Mouse (Mus musculus): ENCODE data around the gene Micall2. TPM values are rescaled to one million over a fixed set of nuclear protein-coding genes. Genes with fewer than 3 reads are reported as not detected.
"Not testable (repeated sequence)": the region's sequence is repeated elsewhere in the genome, so short reads cannot be mapped to it uniquely, and the experiment has no call there.

The Micall2 gene
- total and polyA plus RNA-seq, 2 experiments = 0.86 to 1.3 TPM

DNA sequence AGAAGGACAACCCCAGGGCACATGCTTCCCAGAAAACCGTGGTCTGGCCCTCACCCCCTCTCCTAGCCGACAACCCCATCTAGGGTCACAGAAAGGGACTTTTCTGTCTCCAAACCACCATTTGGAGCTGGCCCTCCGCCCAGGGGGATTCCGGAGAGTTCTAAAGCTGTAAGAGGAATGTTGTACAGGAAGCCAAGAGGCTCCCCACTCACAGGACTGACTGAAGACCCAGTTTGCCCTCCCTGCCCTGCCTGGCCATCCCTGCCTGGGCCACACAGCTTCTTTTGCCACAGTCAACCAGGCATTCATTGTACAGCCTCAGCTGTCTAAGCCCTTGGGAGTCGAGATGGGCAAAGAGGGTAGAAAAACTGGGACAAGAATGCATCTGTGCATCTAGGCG, 17.6 kb downstream of the Micall2 start:
- Histone ChIP-seq H3K4me1 (ENCODE audit: control insufficient read depth, insufficient read depth, low read length) (no peaks in the 10 kb centered on the region), H3K4me3 (ENCODE audit: insufficient read depth, low read depth, low read length) (no peak overlapping the region), H3K27me3 (ENCODE audit: control insufficient read depth, insufficient read depth, low read length) (no peaks in the 10 kb centered on the region), H3K36me3 (ENCODE audit: control insufficient read depth, insufficient read depth, low read length) (no peaks in the 10 kb centered on the region), H3K9ac (ENCODE audit: low read depth, low read length) (no peak overlapping the region), H3K27ac (replicated peaks; ENCODE audit: insufficient read depth, low read depth, low read length) (no peak overlapping the region), H3K79me2 (ENCODE audit: control insufficient read depth, insufficient read depth, low read length) (no peaks in the 10 kb centered on the region)
- TF ChIP-seq CTCF (IDR thresholded peaks at IDR 0.05; ENCODE audit: low read depth, low read length) (no peak), POLR2A (IDR thresholded peaks at IDR 0.05; ENCODE audit: extremely low read depth, insufficient read depth, low read length) (no peak)
- 67% methylated on average over 6 of the region's 6 CpGs for WGBS
- no peak for DNase-seq (ENCODE audit: extremely low read depth, low read depth, low spot score)

DNA sequence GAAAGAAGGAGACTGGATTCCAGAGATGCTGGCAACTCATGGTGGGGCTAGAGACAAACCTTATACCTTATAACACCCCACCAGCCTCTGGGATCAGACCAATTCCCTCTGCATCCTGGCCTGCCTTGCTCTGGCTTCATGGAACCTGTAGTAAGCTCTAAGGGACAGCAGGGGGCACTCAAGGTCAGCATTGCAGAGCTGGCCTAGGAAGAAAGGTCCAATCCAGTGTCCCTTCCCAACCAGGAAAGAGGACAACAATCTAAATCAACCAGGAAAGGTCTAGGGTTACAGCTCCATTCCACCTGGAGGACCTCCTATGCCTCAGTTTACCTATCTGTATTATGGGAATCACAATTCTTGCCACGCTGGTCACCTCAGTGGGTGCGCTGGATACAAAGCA, 18.4 kb downstream of the Micall2 start:
- H3K79me2 ChIP-seq (ENCODE audit: control insufficient read depth, insufficient read depth, low read length) = no peaks in the 10 kb centered on the region
- H3K36me3 ChIP-seq (ENCODE audit: control insufficient read depth, insufficient read depth, low read length) = no peaks in the 10 kb centered on the region
- H3K27me3 ChIP-seq (ENCODE audit: control insufficient read depth, insufficient read depth, low read length) = no peaks in the 10 kb centered on the region
- DNase-seq (ENCODE audit: extremely low read depth, low read depth, low spot score) = no peak
- H3K4me3 ChIP-seq (ENCODE audit: insufficient read depth, low read depth, low read length) = no peak overlapping the region
- WGBS = 93% methylated on average over 2 of the region's 2 CpGs
- no peaks in the 10 kb centered on the region for H3K4me1 ChIP-seq (ENCODE audit: control insufficient read depth, insufficient read depth, low read length)
- no peak overlapping the region for H3K9ac ChIP-seq (ENCODE audit: low read depth, low read length)
- H3K27ac ChIP-seq (replicated peaks; ENCODE audit: insufficient read depth, low read depth, low read length) = no peak overlapping the region
- TF ChIP-seq CTCF (IDR thresholded peaks at IDR 0.05; ENCODE audit: low read depth, low read length) (peak; percentile 93), POLR2A (IDR thresholded peaks at IDR 0.05; ENCODE audit: extremely low read depth, insufficient read depth, low read length) (no peak)

- H3K9ac ChIP-seq (ENCODE audit: low read depth, low read length) = no peak overlapping the region
- no peak overlapping the region for H3K4me3 ChIP-seq (ENCODE audit: insufficient read depth, low read depth, low read length)
- no peaks in the 10 kb centered on the region for H3K27me3 ChIP-seq (ENCODE audit: control insufficient read depth, insufficient read depth, low read length)
- no peaks in the 10 kb centered on the region for H3K36me3 ChIP-seq (ENCODE audit: control insufficient read depth, insufficient read depth, low read length)
- no peak for DNase-seq (ENCODE audit: extremely low read depth, low read depth, low spot score)
- no peaks in the 10 kb centered on the region for H3K79me2 ChIP-seq (ENCODE audit: control insufficient read depth, insufficient read depth, low read length)
- no peaks in the 10 kb centered on the region for H3K4me1 ChIP-seq (ENCODE audit: control insufficient read depth, insufficient read depth, low read length)
- TF ChIP-seq POLR2A (IDR thresholded peaks at IDR 0.05; ENCODE audit: extremely low read depth, insufficient read depth, low read length) (no peak), CTCF (IDR thresholded peaks at IDR 0.05; ENCODE audit: low read depth, low read length) (no peak)
- no peak overlapping the region for H3K27ac ChIP-seq (replicated peaks; ENCODE audit: insufficient read depth, low read depth, low read length)
- WGBS = 93% methylated on average over 10 of the region's 10 CpGs
These were observed 29.6 kb downstream of the Micall2 start for GRCm38 (mm10) chr5:139706496-139706895.

- Histone ChIP-seq H3K27ac (replicated peaks; ENCODE audit: insufficient read depth, low read depth, low read length) (no peak overlapping the region), H3K4me1 (ENCODE audit: control insufficient read depth, insufficient read depth, low read length) (no peaks in the 10 kb centered on the region), H3K27me3 (ENCODE audit: control insufficient read depth, insufficient read depth, low read length) (no peaks in the 10 kb centered on the region), H3K36me3 (ENCODE audit: control insufficient read depth, insufficient read depth, low read length) (no peaks in the 10 kb centered on the region), H3K4me3 (ENCODE audit: insufficient read depth, low read depth, low read length) (no peak overlapping the region), H3K9ac (ENCODE audit: low read depth, low read length) (no peak overlapping the region), H3K79me2 (ENCODE audit: control insufficient read depth, insufficient read depth, low read length) (no peaks in the 10 kb centered on the region)
- WGBS = 67% methylated on average over 2 of the region's 2 CpGs
- no peak for DNase-seq (ENCODE audit: extremely low read depth, low read depth, low spot score)
- TF ChIP-seq CTCF (IDR thresholded peaks at IDR 0.05; ENCODE audit: low read depth, low read length) = peak; percentile 64
- no peak for TF ChIP-seq POLR2A (IDR thresholded peaks at IDR 0.05; ENCODE audit: extremely low read depth, insufficient read depth, low read length)
These were observed 33.2 kb downstream of the Micall2 start for GRCm38 (mm10) chr5:139702905-139703304.

DNA sequence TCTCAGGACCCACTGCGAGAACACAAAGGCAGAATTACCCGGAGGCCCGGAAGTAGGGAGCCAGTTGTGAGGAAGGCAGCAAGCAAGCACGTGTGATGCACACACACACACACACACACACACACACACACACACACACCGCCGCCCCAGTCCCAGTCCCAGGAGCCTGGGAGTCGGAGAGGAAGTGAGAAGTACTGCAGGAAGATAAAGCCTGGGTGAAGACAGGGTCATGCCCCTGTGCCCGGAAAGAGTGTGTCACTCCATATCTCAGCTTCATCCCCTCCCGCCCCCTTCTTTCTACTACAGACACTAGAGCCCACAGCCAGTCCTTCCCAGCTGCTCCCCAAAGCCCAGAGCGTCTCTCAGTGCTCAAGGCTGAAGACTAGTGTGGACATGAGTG, 33.9 kb downstream of the Micall2 start:
- Histone ChIP-seq H3K4me3 (ENCODE audit: insufficient read depth, low read depth, low read length) (no peak overlapping the region), H3K27ac (replicated peaks; ENCODE audit: insufficient read depth, low read depth, low read length) (0 out of 2 replicates have a peak overlapping the region, but pooled peaks have one; percentile 21), H3K79me2 (ENCODE audit: control insufficient read depth, insufficient read depth, low read length) (no peaks in the 10 kb centered on the region), H3K36me3 (ENCODE audit: control insufficient read depth, insufficient read depth, low read length) (no peaks in the 10 kb centered on the region), H3K27me3 (ENCODE audit: control insufficient read depth, insufficient read depth, low read length) (no peaks in the 10 kb centered on the region), H3K4me1 (ENCODE audit: control insufficient read depth, insufficient read depth, low read length) (no peaks in the 10 kb centered on the region), H3K9ac (ENCODE audit: low read depth, low read length) (no peak overlapping the region)
- DNase-seq (ENCODE audit: extremely low read depth, low read depth, low spot score) = no peak
- 48% methylated on average over 10 of the region's 10 CpGs for WGBS
- no peak for TF ChIP-seq CTCF (IDR thresholded peaks at IDR 0.05; ENCODE audit: low read depth, low read length)
- TF ChIP-seq POLR2A (IDR thresholded peaks at IDR 0.05; ENCODE audit: extremely low read depth, insufficient read depth, low read length) = no peak

GRCm38 (mm10) chr5:139696954-139697353, 39.2 kb downstream of the Micall2 start:
- H3K4me3 ChIP-seq (ENCODE audit: insufficient read depth, low read depth, low read length) = no peak overlapping the region
- H3K4me1 ChIP-seq (ENCODE audit: control insufficient read depth, insufficient read depth, low read length) = no peaks in the 10 kb centered on the region
- H3K36me3 ChIP-seq (ENCODE audit: control insufficient read depth, insufficient read depth, low read length) = no peaks in the 10 kb centered on the region
- no peak for DNase-seq (ENCODE audit: extremely low read depth, low read depth, low spot score)
- 84% methylated on average over 6 of the region's 6 CpGs for WGBS
- no peak for TF ChIP-seq POLR2A (IDR thresholded peaks at IDR 0.05; ENCODE audit: extremely low read depth, insufficient read depth, low read length)
- TF ChIP-seq CTCF (IDR thresholded peaks at IDR 0.05; ENCODE audit: low read depth, low read length) = no peak
- no peak overlapping the region for H3K9ac ChIP-seq (ENCODE audit: low read depth, low read length)
- no peak overlapping the region for H3K27ac ChIP-seq (replicated peaks; ENCODE audit: insufficient read depth, low read depth, low read length)
- no peaks in the 10 kb centered on the region for H3K27me3 ChIP-seq (ENCODE audit: control insufficient read depth, insufficient read depth, low read length)
- H3K79me2 ChIP-seq (ENCODE audit: control insufficient read depth, insufficient read depth, low read length) = no peaks in the 10 kb centered on the region

- not testable (repeated sequence) for H3K27me3 ChIP-seq (ENCODE audit: control insufficient read depth, insufficient read depth, low read length); H3K4me1 ChIP-seq (ENCODE audit: control insufficient read depth, insufficient read depth, low read length); DNase-seq (ENCODE audit: extremely low read depth, low read depth, low spot score); H3K4me3 ChIP-seq (ENCODE audit: insufficient read depth, low read depth, low read length); H3K36me3 ChIP-seq (ENCODE audit: control insufficient read depth, insufficient read depth, low read length); H3K9ac ChIP-seq (ENCODE audit: low read depth, low read length); H3K27ac ChIP-seq (replicated peaks; ENCODE audit: insufficient read depth, low read depth, low read length); H3K79me2 ChIP-seq (ENCODE audit: control insufficient read depth, insufficient read depth, low read length)
- WGBS = 64% methylated on average over 3 of the region's 3 CpGs
These were observed 40.3 kb downstream of the Micall2 start for GRCm38 (mm10) chr5:139695876-139696275.
